Mouse (Mus musculus) cerebellum, adult 9-10 months (tissue): ENCODE measurements around the gene Gm21119.
"Not testable (repeated sequence)": the region's sequence is repeated elsewhere in the genome, so short reads cannot be mapped to it uniquely, and the experiment has no call there.

Experiments
- DNase-seq: peaks from one replicate; pipeline ENCODE4 v3.0.0; 2022

Gene Gm21119

GRCm38 (mm10) chr8:20614619-20615018 lies at the start of gene Gm21119:
Gene Gm21119, plus strand, starts transcription at chr8:20614919.
- DNase-seq, result not testable (repeated sequence)

- not testable (repeated sequence) for DNase-seq
These were observed 48.0 kb upstream of the Gm21119 start for GRCm38 (mm10) chr8:20566753-20567152.

GRCm38 (mm10) chr8:20581081-20581480 lies 33.6 kb upstream of the Gm21119 start:
- not testable (repeated sequence) for DNase-seq

- DNase-seq, result not testable (repeated sequence)
These were observed 31.9 kb upstream of the Gm21119 start for GRCm38 (mm10) chr8:20582772-20583171.

- DNase-seq, result peak; percentile 20
These were observed 26.2 kb upstream of the Gm21119 start for GRCm38 (mm10) chr8:20588268-20589177.

GRCm38 (mm10) chr8:20589178-20589539 lies 25.6 kb upstream of the Gm21119 start:
- peak; percentile 36 for DNase-seq

GRCm38 (mm10) chr8:20590117-20590997 lies 24.4 kb upstream of the Gm21119 start:
- DNase-seq, result peak; percentile 56

GRCm38 (mm10) chr8:20591002-20591401 lies 23.7 kb upstream of the Gm21119 start:
- DNase-seq, result not testable (repeated sequence)

GRCm38 (mm10) chr8:20592732-20593272 lies 21.9 kb upstream of the Gm21119 start:
- peak; percentile 57 for DNase-seq

- peak; percentile 46 for DNase-seq
These were observed 20.9 kb upstream of the Gm21119 start for GRCm38 (mm10) chr8:20593841-20594240.

- peak; percentile 5 for DNase-seq
These were observed 18.5 kb upstream of the Gm21119 start for GRCm38 (mm10) chr8:20596081-20596841.

GRCm38 (mm10) chr8:20596842-20597708 lies 17.6 kb upstream of the Gm21119 start:
- DNase-seq, result peak; percentile 77

GRCm38 (mm10) chr8:20598300-20599170 lies 16.2 kb upstream of the Gm21119 start:
- DNase-seq, result not testable (repeated sequence)

GRCm38 (mm10) chr8:20599350-20599749 lies 15.4 kb upstream of the Gm21119 start:
- not testable (repeated sequence) for DNase-seq

GRCm38 (mm10) chr8:20610856-20611255 lies 3.9 kb upstream of the Gm21119 start:
- not testable (repeated sequence) for DNase-seq

GRCm38 (mm10) chr8:20612721-20613120 lies 2.0 kb upstream of the Gm21119 start:
- DNase-seq, result not testable (repeated sequence)

- DNase-seq, result not testable (repeated sequence)
These were observed 16.0 kb downstream of the Gm21119 start for GRCm38 (mm10) chr8:20630766-20631165.

- DNase-seq, result not testable (repeated sequence)
These were observed 23.2 kb downstream of the Gm21119 start for GRCm38 (mm10) chr8:20637931-20638330.

GRCm38 (mm10) chr8:20643536-20643935 lies 28.8 kb downstream of the Gm21119 start:
- not testable (repeated sequence) for DNase-seq

GRCm38 (mm10) chr8:20652976-20653375 lies 38.3 kb downstream of the Gm21119 start:
- DNase-seq, result not testable (repeated sequence)
